Mouse (Mus musculus) cerebellum, adult 2 months (tissue): ENCODE results near the gene E2f1. TPM values are rescaled to one million over a fixed set of nuclear protein-coding genes. Genes with fewer than 3 reads are reported as not detected.

Experiments used
- DNase-seq, 2 experiments: peaks; one replicate each; pipeline ENCODE4 v3.0.0; 2021
- H3K27ac ChIP-seq: fragments of 200-500 bp; 2 replicates; pipeline ENCODE4 v1.5.1; 2012; ENCODE audit warnings: low read length, control low read depth, inconsistent platforms; ENCODE audit not compliant: insufficient read depth
- H3K27me3 ChIP-seq: fragments of 200-500 bp; 2 replicates; pipeline ENCODE4 v1.6.1; 2012; ENCODE audit warnings: inconsistent platforms, mild to moderate bottlenecking, low read length, moderate library complexity; ENCODE audit not compliant: control insufficient read depth, insufficient read depth
- H3K4me1 ChIP-seq: fragments of 200-500 bp; 2 replicates; pipeline ENCODE4 v1.6.1; 2011; ENCODE audit warnings: low read length; ENCODE audit not compliant: control insufficient read depth, insufficient read depth
- H3K4me3 ChIP-seq: fragments of 200-500 bp; replicated peaks from 2 replicates; pipeline ENCODE3; 2011; ENCODE audit warnings: mild to moderate bottlenecking, low read depth, low read length, control low read depth; ENCODE audit not compliant: insufficient read depth
- CTCF ChIP-seq: fragments of 200-500 bp; IDR thresholded peaks from 2 replicates; pipeline ENCODE4 v1.5.1; 2011; ENCODE audit warnings: low read depth, mild to moderate bottlenecking, control low read depth, low read length, moderate library complexity, borderline replicate concordance; ENCODE audit not compliant: insufficient read depth
- POLR2A ChIP-seq: fragments of 200-500 bp; IDR thresholded peaks from 2 replicates; pipeline ENCODE4 v1.6.1; 2011; ENCODE audit warnings: low read length, control low read depth, borderline replicate concordance; ENCODE audit not compliant: insufficient read depth
- WGBS: fragments of 180-500 bp; shearing (Covaris S2); methylation state at CpG from one replicate; pipeline ENCODE4 v1.1.7; 2018; 5-methylcytosine and 5-hydroxymethylcytosine counted together
- polyA plus RNA-seq: library from polyadenylated mRNA; depleted of rRNA; stranded (reverse); fragments of >200 nt; gene quantifications from 2 replicates; pipeline ENCODE4 v1.2.3, GENCODE M21; 2012

Gene E2f1
- polyA plus RNA-seq, 1 experiment = 5.0 TPM

DNA sequence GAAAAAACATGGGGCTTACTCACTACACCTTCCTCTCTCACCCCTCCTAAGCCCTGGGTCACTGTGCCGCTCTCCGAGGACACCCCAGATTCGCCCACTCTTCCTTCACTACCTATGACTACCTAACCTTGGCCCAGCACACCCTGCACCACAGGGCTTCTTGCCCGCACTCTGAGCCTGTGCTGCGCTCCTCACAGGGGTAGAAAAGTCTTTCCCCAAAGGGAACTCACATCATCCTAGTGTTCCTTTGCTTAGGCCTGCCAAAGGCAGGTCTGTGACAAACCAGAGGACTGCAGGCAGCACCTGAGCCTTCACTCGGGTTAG, 8.0 kb upstream of the E2f1 start:
- Histone ChIP-seq H3K27ac (no peak overlapping the region), H3K4me3 (no peak overlapping the region), H3K27me3 (no peaks in the 10 kb centered on the region), H3K4me1 (peaks cover 3% of the 10 kb centered on the region; the same call in 1 of the 2 replicates)
- TF ChIP-seq POLR2A = no peak
- WGBS = 83% methylated on average over 6 of the region's 6 CpGs
- no peak for DNase-seq

DNA sequence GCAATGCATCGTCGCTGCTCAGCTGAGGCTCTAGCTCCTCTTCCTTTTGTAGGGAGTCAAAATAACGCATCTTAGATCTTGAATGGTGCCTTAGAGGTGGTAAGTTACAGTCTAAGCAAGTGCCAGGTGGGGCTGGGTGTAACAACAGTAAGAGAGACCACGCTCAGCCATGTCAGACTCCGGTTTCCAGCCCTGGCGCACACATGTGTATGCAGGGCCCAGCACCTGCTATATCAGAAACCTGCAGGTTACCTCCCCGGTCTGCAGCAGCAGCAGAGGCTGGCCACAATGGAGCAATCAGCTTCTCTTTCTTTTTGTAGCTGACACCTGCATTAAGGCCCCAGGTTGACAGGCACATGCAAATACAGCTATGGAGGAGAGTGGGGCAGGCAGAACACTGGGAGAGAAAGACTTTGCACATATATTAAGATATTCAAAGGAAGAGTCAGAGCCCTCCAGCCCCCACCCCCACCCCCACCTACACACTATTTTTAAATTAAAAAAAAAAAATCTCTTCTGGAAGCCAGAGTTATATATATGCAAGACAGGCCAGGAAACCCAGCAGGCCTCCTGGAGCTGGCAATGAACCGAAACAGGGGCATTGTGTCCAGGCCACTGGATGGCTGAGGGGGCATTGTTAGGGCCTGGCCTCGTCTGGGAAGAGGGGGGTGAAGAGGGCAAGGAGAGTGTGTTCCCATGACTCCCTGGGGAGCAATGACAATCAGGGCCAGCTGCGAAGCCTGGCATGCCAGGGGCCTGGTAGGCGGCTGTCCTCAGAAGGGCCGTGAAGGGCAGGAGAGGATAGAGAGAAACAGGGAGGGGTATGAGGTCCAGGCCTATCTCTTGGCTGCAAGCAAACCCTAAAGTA, 7.4 kb upstream of the E2f1 start:
- no peak overlapping the region for H3K4me3 ChIP-seq
- H3K4me1 ChIP-seq = no peaks in the 10 kb centered on the region
- no peak for TF ChIP-seq POLR2A
- TF ChIP-seq CTCF = no peak
- no peak overlapping the region for H3K27ac ChIP-seq
- 70% methylated on average over 12 of the region's 12 CpGs for WGBS
- no peak for DNase-seq
- no peaks in the 10 kb centered on the region for H3K27me3 ChIP-seq

DNA sequence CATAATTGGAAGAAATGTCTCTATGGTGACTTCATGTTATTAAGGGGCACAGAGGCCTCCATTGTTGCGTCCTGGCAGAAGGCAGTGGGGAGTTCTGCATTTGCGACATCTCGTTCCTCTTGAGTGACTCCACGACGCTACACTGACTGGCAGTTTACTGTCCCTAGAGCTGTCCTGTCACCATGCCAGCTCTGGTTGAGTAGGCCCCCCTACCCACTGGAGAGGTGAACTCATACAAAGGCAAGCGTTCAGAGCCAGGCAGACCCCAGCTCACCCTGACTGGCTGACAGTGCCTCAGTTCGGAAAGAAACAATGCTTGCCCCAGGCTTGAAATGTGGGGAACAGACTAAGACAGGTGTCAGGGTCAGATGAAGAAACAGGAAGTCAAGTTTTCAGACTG, 4.6 kb upstream of the E2f1 start:
- 61% methylated on average over 7 of the region's 7 CpGs for WGBS
- TF ChIP-seq CTCF = no peak
- no peak for TF ChIP-seq POLR2A
- no peaks in the 10 kb centered on the region for H3K27me3 ChIP-seq

DNA sequence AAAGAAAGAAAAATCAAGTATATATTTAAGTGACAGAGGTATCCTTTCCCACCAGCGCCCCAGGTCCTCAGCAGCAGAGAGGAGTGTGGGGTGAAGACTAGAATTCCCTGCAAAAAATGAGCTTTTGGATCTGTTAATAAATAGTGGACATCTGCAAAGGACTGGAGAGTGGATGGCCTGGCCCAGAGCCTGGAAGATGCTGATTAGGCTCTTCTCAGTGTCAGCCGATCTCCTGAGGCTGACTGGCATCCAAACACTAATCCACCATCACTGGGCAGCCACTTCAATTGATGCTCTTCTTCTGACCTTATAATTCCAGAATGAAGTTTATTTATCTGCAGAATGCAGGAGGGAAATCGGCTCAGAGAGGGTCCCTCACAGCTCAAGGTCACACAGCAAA, 3.3 kb upstream of the E2f1 start:
- DNase-seq = no peak
- Histone ChIP-seq H3K27ac (no peak overlapping the region), H3K4me3 (no peak overlapping the region), H3K27me3 (no peaks in the 10 kb centered on the region), H3K4me1 (no peaks in the 10 kb centered on the region)
- TF ChIP-seq POLR2A (no peak), CTCF (no peak)
- 46% methylated on average over 3 of the region's 3 CpGs for WGBS

More for the DNA sequence above, 4.6 kb upstream of the E2f1 start:
- Histone ChIP-seq H3K27ac (no peak overlapping the region), H3K4me3 (no peak overlapping the region), H3K4me1 (no peaks in the 10 kb centered on the region)
- no peak for DNase-seq

DNA sequence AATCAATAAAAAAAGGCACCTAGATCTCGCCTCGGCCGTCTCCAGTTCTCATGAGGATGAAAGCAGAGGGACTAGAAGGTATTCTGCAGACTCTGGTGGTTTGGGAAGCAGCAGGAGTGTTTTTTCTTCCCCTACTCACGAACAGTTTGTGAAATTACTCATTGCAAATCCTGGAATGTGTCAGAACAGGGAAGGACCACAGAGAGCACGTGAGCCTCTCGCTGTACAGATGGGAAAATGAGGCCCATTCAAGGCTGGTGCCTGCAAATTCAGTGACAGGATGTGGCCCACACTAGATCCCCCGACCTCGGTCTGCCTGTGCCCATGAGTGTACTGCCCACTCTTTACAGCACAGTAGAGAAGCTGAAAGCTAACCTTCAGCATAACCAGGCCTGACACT, 2.3 kb upstream of the E2f1 start:
- Histone ChIP-seq H3K4me3 (no peak overlapping the region), H3K4me1 (no peaks in the 10 kb centered on the region), H3K27ac (no peak overlapping the region), H3K27me3 (no peaks in the 10 kb centered on the region)
- no peak for DNase-seq
- WGBS = 78% methylated on average over 8 of the region's 8 CpGs
- no peak for TF ChIP-seq POLR2A

DNA sequence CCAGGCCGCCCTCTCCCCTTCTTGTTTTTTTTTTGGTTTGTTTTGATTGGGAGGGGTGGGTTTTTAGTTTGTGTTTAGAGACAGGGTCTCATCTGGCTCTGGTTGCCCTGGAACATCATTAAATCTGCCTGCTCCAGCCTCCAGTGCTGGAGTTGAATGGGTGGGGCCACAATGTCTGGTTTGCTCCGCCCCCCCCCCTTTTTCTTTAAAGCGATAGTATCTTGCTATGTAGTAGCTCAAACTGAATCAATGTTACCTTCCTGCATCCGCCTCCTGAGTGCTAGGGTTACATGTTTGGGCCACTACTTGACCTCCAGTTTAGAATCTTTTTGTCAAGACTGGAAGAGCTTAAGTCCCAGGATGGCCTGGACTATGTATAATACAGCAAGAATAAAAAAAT, 1.6 kb upstream of the E2f1 start:
- Histone ChIP-seq H3K27ac (no peak overlapping the region), H3K4me3 (no peak overlapping the region), H3K27me3 (no peaks in the 10 kb centered on the region), H3K4me1 (no peaks in the 10 kb centered on the region; the same call in 1 of the 2 replicates)
- 85% methylated on average over 4 of the region's 4 CpGs for WGBS
- DNase-seq = no peak
- TF ChIP-seq CTCF (no peak), POLR2A (no peak)

DNA sequence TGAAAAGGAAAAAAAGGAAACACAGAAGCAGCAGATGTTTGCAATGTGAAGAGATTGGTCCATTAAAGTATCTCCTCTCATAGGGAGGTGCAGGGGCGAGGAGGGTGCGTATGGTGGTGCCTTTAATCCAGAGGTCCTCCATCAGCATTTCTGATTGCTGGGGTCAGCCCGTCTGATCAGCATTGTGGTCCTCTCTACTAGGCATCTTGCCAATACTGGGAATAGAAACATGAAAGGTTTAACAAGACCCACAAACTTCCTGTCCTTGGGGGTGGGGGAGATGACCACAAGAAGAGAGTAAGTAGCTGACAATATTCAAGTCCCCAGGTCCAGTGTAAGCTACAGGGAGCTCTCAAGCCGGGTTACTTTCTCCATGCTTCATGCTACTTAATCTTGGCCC, 974 bp upstream of the E2f1 start:
- Histone ChIP-seq H3K27me3 (no peaks in the 10 kb centered on the region), H3K4me3 (no peak overlapping the region), H3K27ac (no peak overlapping the region), H3K4me1 (peaks cover 6% of the 10 kb centered on the region)
- TF ChIP-seq POLR2A = no peak
- TF ChIP-seq CTCF = no peak
- 61% methylated on average over 4 of the region's 4 CpGs for WGBS
- DNase-seq = no peak

DNA sequence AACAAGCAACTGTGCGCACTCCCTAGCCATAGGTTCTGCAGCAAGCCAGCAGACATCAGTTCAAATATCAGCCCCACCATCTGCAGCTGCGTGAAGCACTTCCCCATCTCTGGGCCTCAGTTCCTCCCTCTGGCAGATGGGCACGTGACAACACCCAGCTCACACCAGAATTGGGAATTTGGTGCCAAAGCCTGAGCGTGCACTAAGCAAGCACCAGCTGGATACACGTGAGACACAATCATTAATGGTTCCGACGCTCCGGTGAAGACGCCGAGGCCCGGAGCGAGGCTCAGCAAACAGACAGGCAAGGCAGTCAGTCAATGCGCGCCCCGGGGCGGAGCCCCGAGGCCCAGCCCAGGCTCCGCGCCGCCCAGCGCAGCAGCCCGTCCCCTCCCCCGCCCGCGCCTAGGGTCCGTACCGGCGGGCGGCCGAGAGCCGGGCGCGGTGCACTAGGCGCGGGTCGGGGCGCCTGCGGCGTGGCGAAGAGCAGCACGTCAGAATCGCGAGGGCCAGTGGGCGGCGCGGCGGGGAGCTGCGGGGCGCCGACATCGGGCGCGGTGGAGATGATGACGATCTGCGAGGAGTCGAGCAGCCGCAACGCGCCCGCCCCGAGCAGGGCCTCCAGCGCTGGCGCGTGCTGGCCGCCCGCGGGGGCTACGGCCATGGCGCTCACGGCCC, 482 bp downstream of the E2f1 start:
- Histone ChIP-seq H3K27ac (no peak overlapping the region), H3K27me3 (no peaks in the 10 kb centered on the region), H3K4me3 (peak overlapping the region; percentile 44), H3K4me1 (peaks cover 18% of the 10 kb centered on the region)
- WGBS = 2% methylated on average over 70 of the region's 70 CpGs
- DNase-seq = no peak
- TF ChIP-seq POLR2A = no peak
- TF ChIP-seq CTCF = no peak
